Mouse (Mus musculus) kidney, postnatal 36 days (tissue): ENCODE results near the gene C9.

ENCODE experiments used
- DNase-seq, 2 experiments: peaks; one replicate each; pipeline ENCODE4 v3.0.0; 2021 to 2022; ENCODE audit warnings: mixed read lengths in 2 of 2

The C9 gene

DNA sequence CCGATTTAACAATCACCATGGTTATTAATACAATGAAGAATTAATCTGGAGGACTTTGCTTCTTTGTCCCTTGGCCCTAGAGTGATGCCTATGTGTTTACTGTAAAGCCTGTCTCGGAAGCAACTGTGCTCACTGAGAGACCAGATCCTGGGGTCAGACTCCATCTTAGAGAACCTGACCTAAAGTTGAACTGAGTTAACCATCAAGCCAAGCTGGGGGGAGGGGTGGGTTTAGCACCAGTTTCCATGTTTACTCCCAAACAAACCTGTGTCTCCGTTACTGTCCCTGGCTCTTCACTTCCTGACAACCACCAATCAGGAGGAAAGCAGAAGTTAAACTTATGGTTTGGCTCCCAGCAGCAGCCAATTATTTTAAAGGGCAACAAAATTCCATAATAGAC is 38.4 kb downstream of the C9 start:
- peak; percentile 22 to 54 for DNase-seq

DNA sequence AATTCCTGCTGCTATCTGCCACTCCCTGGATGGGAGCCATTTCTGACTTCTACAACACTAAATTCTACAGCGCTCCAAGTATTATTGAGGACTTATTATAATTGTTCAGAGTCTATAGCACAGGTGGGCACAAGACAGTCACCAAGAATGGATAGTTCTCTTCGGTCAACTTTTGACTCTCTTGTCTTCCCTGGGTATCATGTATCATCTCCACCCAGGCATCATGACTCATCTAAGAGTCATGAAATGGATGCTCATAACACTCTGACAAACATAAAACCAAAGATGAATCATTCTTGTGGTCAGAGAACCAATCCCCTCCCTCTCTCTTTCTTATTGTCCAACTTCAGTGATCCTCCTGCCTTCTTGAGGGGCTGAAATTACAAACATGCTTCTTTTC is 47.3 kb downstream of the C9 start:
- no peak for DNase-seq

- no peak for DNase-seq
Measured at GRCm38 (mm10) chr15:6498396-6499070, 53.4 kb downstream of the C9 start.

DNA sequence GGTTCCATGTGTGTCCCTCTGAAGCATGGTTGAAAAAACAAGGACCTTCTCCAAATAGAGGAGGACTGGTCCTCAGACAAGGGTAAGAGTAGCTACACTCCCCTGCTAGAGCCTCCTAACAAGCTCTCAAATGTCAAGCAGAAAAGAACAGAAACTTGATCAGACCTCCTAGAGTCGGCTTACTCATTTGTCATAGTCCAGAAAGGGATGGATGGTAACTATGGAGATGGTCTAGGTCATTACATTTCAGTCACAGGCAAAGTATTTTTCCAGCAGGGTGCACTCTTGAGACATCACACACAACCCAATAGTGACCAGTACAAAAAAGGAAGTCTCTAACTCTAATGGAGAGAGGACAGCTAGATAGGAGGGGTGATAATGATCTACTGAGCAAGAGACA is 55.7 kb downstream of the C9 start:
- DNase-seq: peak; percentile 23 to 40

GRCm38 (mm10) chr15:6517525-6517924 is 72.4 kb downstream of the C9 start:
- no peak for DNase-seq

GRCm38 (mm10) chr15:6519417-6520255 is 74.5 kb downstream of the C9 start:
- no peak for DNase-seq

GRCm38 (mm10) chr15:6520505-6521155 is 75.5 kb downstream of the C9 start:
- no peak for DNase-seq

DNA sequence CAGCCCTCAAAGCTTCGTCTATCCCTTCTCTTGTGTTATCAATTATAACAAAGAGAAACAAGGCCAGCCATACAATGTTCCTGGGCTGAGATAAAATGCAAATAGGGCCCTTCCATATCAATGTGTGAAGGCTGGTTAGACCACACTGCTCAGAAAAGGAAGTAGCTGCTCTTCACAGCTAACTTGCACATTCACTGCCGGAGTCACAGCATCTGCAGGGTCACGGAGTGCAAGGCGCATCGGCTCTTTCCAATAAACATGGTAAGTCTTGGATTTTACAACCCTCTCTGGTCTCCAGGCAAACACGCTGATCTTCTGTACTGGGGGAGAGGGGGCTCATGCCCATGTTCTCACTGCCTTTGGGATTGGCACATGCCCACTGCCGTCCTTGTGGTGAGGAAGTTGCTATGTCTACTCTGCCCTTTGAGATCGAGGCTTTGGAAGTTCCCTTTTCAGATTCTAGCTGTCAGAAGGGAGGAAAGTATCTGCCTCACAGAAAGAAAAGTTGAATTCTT is 77.6 kb downstream of the C9 start, which contains the start of gene Fyb:
Gene Fyb (plus strand): TSS at position 201 of the 515 bp plus-strand sequence.
- DNase-seq: no peak

- no peak for DNase-seq
Measured at GRCm38 (mm10) chr15:6524801-6525200, 79.7 kb downstream of the C9 start.

DNA sequence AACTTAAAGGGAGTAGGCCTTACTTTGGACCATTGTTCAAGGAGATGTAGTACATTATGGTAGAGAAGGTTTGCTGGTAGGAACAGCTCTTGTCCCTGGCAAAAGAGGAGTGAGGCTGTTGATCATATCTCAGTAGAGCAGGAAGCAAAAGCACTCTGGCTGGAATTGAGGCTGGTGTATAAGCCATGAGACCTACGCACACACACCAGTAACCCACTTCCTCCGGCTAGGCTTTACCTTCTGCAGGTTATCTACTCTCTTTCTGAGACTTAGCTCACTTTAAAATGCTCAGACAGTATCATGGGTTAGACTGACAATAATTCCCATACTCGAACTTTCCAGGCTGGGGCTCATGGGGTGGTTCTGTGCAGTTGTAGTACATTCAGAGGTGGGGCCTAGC is 80.3 kb downstream of the C9 start:
- no peak for DNase-seq

GRCm38 (mm10) chr15:6533858-6534343 is 88.8 kb downstream of the C9 start:
- no peak for DNase-seq

DNA sequence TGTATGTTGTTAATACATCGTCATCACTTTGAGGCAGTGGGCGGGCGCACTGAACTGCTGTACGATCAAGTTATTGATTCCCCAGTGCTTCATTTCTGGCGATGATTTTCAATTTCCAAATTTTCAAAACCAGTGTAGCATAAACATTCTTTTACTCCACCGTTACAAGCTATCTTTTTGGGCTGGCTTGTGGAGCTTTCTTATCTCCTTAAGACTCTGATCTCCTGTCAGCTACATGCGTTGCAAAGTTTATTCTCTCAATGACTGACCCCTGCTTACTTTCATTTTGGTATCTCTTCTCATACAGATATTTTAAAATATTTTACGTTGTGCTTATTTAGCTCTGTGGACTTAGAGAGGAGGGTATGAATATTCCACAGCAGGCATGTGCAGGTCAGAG is 89.5 kb downstream of the C9 start:
- DNase-seq: no peak

- DNase-seq: no peak
Measured at GRCm38 (mm10) chr15:6539639-6540338, 94.7 kb downstream of the C9 start.
